ENCODE assay signal across 9 mouse cellular contexts in genomic region chr10:102498754-102499153, GRCm38 (mm10). TPM values are rescaled to one million over a fixed set of nuclear protein-coding genes. Genes with fewer than 3 reads are reported as not detected.
DNase-seq lines count a peak whose midpoint lies in the region; ATAC-seq and TF ChIP-seq lines count a peak whose summit lies in the region.
"Had no signal": no experiment of that assay in that cellular context is flagged by ENCODE, and none has a peak within 500 bp of the region (broad histone marks: within the 10 kb centered on the region; RNA-seq: fewer than 3 reads in every experiment).

No protein-coding gene starts in this region.

- TF ChIP-seq RAD21 in MEL (IDR thresholded peaks at IDR 0.05; ENCODE audit: low read depth, low read length): peak; percentile 35

- WGBS in kidney, embryonic 16.5 days: 24% methylated on average over 4 of the region's 4 CpGs

- no peak for TF ChIP-seq POLR2A in MEL (IDR thresholded peaks at IDR 0.05; ENCODE audit: control insufficient read depth in 1 of 2, insufficient read depth in 1 of 2, low read depth in 1 of 2, low read length in 2 of 2, poor library complexity in 1 of 2)

- H3K9ac ChIP-seq in MEL (ENCODE audit: control insufficient read depth, low read depth, low read length, poor library complexity, severe bottlenecking): no peak overlapping the region
- no peak overlapping the region for H3K9ac ChIP-seq in kidney, embryonic 16.5 days (replicated peaks; ENCODE audit: low read length)
- H3K9ac ChIP-seq: embryonic facial prominence, embryonic 15.5 days; neural tube, embryonic 13.5 days had no signal

- no peaks in the 10 kb centered on the region for H3K9me3 ChIP-seq in MEL (replicated peaks; ENCODE audit: insufficient read depth, low read length)
- H3K9me3 ChIP-seq in kidney, embryonic 16.5 days (ENCODE audit: low read length): no peaks in the 10 kb centered on the region
- H3K9me3 ChIP-seq: embryonic facial prominence, embryonic 15.5 days; neural tube, embryonic 13.5 days had no signal

- no peak for TF ChIP-seq EP300 in MEL (IDR thresholded peaks at IDR 0.05; ENCODE audit: low read depth in 1 of 2, low read length in 2 of 2)

- H3K27me3 ChIP-seq in MEL (ENCODE audit: control insufficient read depth in 1 of 2, insufficient read depth in 2 of 2, low read length in 2 of 2): no peaks in the 10 kb centered on the region
- H3K27me3 ChIP-seq in kidney, embryonic 16.5 days (ENCODE audit: insufficient read depth, low read length): no peaks in the 10 kb centered on the region
- H3K27me3 ChIP-seq: embryonic facial prominence, embryonic 15.5 days; neural tube, embryonic 13.5 days had no signal

- TF ChIP-seq CTCF in MEL (IDR thresholded peaks at IDR 0.05 in 2 of 3, conservative IDR thresholded peaks at IDR 0.05 in 1 of 3; ENCODE audit: control insufficient read depth in 1 of 3, insufficient read depth in 1 of 3, low read depth in 2 of 3, low read length in 3 of 3, poor library complexity in 1 of 3, severe bottlenecking in 1 of 3): peak in 1 of 3 experiments; percentile 52; a peak in 2 of 6 replicates

- no peaks in the 10 kb centered on the region for H3K4me1 ChIP-seq in MEL (ENCODE audit: control insufficient read depth in 1 of 2, insufficient read depth in 2 of 2, low read length in 2 of 2)
- H3K4me1 ChIP-seq in kidney, embryonic 16.5 days (ENCODE audit: insufficient read depth, low read length): no peaks in the 10 kb centered on the region
- H3K4me1 ChIP-seq: embryonic facial prominence, embryonic 15.5 days; neural tube, embryonic 13.5 days had no signal

- no peak overlapping the region for H3K4me3 ChIP-seq in MEL (ENCODE audit: control insufficient read depth in 1 of 2, insufficient read depth in 1 of 2, low read depth in 2 of 2, low read length in 2 of 2)
- no peak overlapping the region for H3K4me3 ChIP-seq in kidney, embryonic 16.5 days (ENCODE audit: low read length)
- H3K4me3 ChIP-seq: embryonic facial prominence, embryonic 15.5 days; neural tube, embryonic 13.5 days had no signal

- DNase-seq in kidney, adult 11 months: peak; percentile 14
- no peak for DNase-seq in kidney, adult 18-20 months
- peak; percentile 25 for DNase-seq in MEL (ENCODE audit: low read depth, low spot score)
- peak; percentile 7 for DNase-seq in c-Kit-positive CD71-negative TER-119-negative erythroid progenitor cells, embryonic 14.5 days (ENCODE audit: low read depth)
- DNase-seq in spleen, adult 18-20 months: no peak
- no peak for DNase-seq in Muller cell, postnatal 12 days (ENCODE audit: inconsistent ontology term)

- no peak overlapping the region for H3K4me2 ChIP-seq in kidney, embryonic 16.5 days (replicated peaks; ENCODE audit: low read depth, low read length)
- H3K4me2 ChIP-seq: embryonic facial prominence, embryonic 15.5 days; neural tube, embryonic 13.5 days had no signal

- ATAC-seq in kidney, embryonic 16.5 days (ENCODE audit: low FRiP score, low TSS enrichment): peak; percentile 46; the same call in 1 of the 2 replicates

- no peaks in the 10 kb centered on the region for H3K79me2 ChIP-seq in MEL (ENCODE audit: control insufficient read depth, insufficient read depth, low read length, poor library complexity)

- no peak overlapping the region for H3K27ac ChIP-seq in MEL (ENCODE audit: control insufficient read depth, low read depth, low read length)
- no peak overlapping the region for H3K27ac ChIP-seq in kidney, embryonic 16.5 days (ENCODE audit: low read length)
- H3K27ac ChIP-seq: embryonic facial prominence, embryonic 15.5 days; neural tube, embryonic 13.5 days had no signal

- H3K36me3 ChIP-seq in MEL (ENCODE audit: control insufficient read depth in 1 of 2, insufficient read depth in 2 of 2, low read length in 2 of 2): no peaks in the 10 kb centered on the region
- no peaks in the 10 kb centered on the region for H3K36me3 ChIP-seq in kidney, embryonic 16.5 days (ENCODE audit: insufficient read depth, low read length)
- H3K36me3 ChIP-seq: embryonic facial prominence, embryonic 15.5 days; neural tube, embryonic 13.5 days had no signal

TF ChIP-seq in MEL, 35 proteins besides CTCF, POLR2A, EP300 and RAD21:
- TF ChIP-seq GABPA (IDR thresholded peaks at IDR 0.05; ENCODE audit: low read depth, low read length) (no peak), SMC3 (IDR thresholded peaks at IDR 0.05; ENCODE audit: low read depth, low read length) (peak; percentile 49), POLR2AphosphoS2 (IDR thresholded peaks at IDR 0.05; ENCODE audit: low read length) (no peak)

RNA-seq across cellular contexts. Expression of gene Nts, which starts 8.5 kb away (rescaled TPM):
- not detected in 2 replicates for total RNA-seq in MEL (2012; rRNA removed)
- not detected for polyA plus RNA-seq in MEL (2012; ENCODE audit: insufficient read depth in 1 of 2, insufficient read length in 2 of 2, low read depth in 1 of 2, low replicate concordance in 2 of 2, missing spikeins in 1 of 2)
- 12.6 and 13.4 TPM in 2 replicates for polyA plus RNA-seq in kidney, embryonic 16.5 days (2015; fragmentation: Nextera tagmentation; extraction: Ambion mirVana)

RNA-seq across cellular contexts. Expression of gene Rassf9, which starts 13.3 kb away (rescaled TPM):
- not detected in 2 replicates for total RNA-seq in MEL (2012; rRNA removed)
- not detected for polyA plus RNA-seq in MEL (2012; ENCODE audit: insufficient read depth in 1 of 2, insufficient read length in 2 of 2, low read depth in 1 of 2, low replicate concordance in 2 of 2, missing spikeins in 1 of 2)
- polyA plus RNA-seq in kidney, embryonic 16.5 days (2015; fragmentation: Nextera tagmentation; extraction: Ambion mirVana): 8.3 and 8.6 TPM in 2 replicates

Comparison
In these comparisons a context has a peak if more than half of its experiments do, and no peak if none do; other contexts are left out.
1. DNase-seq: peak in kidney, adult 11 months (single experiment), MEL (single experiment) and c-Kit-positive CD71-negative TER-119-negative erythroid progenitor cells, embryonic 14.5 days (single experiment); none in kidney, adult 18-20 months (single experiment), spleen, adult 18-20 months (0 of 2) and Muller cell, postnatal 12 days (single experiment).
2. RNA of gene Nts, which starts 8.5 kb away (polyA plus RNA-seq): 12.6 to 13.4 TPM in kidney, embryonic 16.5 days; not detected in MEL; every median in the first group is over 10 times any median in the second.